Mouse (Mus musculus) MEL (cell line): Measurements from ENCODE around the gene Tubgcp4. TPM values are rescaled to one million over a fixed set of nuclear protein-coding genes. Genes with fewer than 3 reads are reported as not detected.

ENCODE experiments used
- DNase-seq: peaks from one replicate; pipeline ENCODE4 v3.0.0; 2011; ENCODE audit warnings: low read depth, low spot score
- H3K27ac ChIP-seq: 2 replicates; pipeline ENCODE4 v1.5.1; 2012; ENCODE audit warnings: low read depth, mild to moderate bottlenecking, control low read depth, low read length, moderate library complexity; ENCODE audit not compliant: control insufficient read depth
- H3K27me3 ChIP-seq, 2 experiments: fragments of 150-350 bp in 1 of 2; sonication (generic) in 1 of 2; 2 replicates each; pipeline ENCODE4 v1.6.1; 2012; ENCODE audit warnings: low read length in 2 of 2, mild to moderate bottlenecking in 2 of 2, improper control_type of control experiment in 1 of 2, moderate library complexity in 1 of 2; ENCODE audit not compliant: insufficient read depth in 2 of 2, control insufficient read depth in 1 of 2
- H3K36me3 ChIP-seq, 2 experiments: 2 replicates each; pipeline ENCODE4 v1.6.1; 2012 to 2014; ENCODE audit warnings: low read length in 2 of 2, improper control_type of control experiment in 1 of 2, inconsistent platforms in 1 of 2, mild to moderate bottlenecking in 1 of 2; ENCODE audit not compliant: insufficient read depth in 2 of 2, control insufficient read depth in 1 of 2
- H3K4me1 ChIP-seq, 2 experiments: fragments of 150-350 bp in 1 of 2; sonication (generic) in 1 of 2; 2 replicates each; pipeline ENCODE4 v1.6.1; 2012; ENCODE audit warnings: low read length in 2 of 2, improper control_type of control experiment in 1 of 2, mild to moderate bottlenecking in 1 of 2; ENCODE audit not compliant: insufficient read depth in 2 of 2, control insufficient read depth in 1 of 2
- H3K4me3 ChIP-seq, 2 experiments: fragments of 150-350 bp in 1 of 2; sonication (generic) in 1 of 2; 2 replicates each; pipeline ENCODE4 v1.5.1; 2012; ENCODE audit warnings: low read depth in 2 of 2, low read length in 2 of 2, mild to moderate bottlenecking in 2 of 2, moderate library complexity in 2 of 2, control low read depth in 1 of 2, improper control_type of control experiment in 1 of 2; ENCODE audit not compliant: control insufficient read depth in 1 of 2, insufficient read depth in 1 of 2
- H3K79me2 ChIP-seq: 2 replicates; pipeline ENCODE4 v1.6.1; 2012; ENCODE audit warnings: mild to moderate bottlenecking, low read length, moderate library complexity; ENCODE audit not compliant: control insufficient read depth, poor library complexity, insufficient read depth
- H3K9ac ChIP-seq: 2 replicates; pipeline ENCODE4 v1.6.1; 2012; ENCODE audit warnings: low read depth, mild to moderate bottlenecking, control low read depth, low read length, moderate library complexity; ENCODE audit not compliant: control insufficient read depth, poor library complexity, severe bottlenecking
- H3K9me3 ChIP-seq: fragments of 150-350 bp; sonication (generic); replicated peaks from 2 replicates; pipeline ENCODE4 v1.6.1; 2012; ENCODE audit warnings: mild to moderate bottlenecking, low read length, improper control_type of control experiment, moderate library complexity; ENCODE audit not compliant: insufficient read depth
- CHD1 ChIP-seq: IDR thresholded peaks from 2 replicates; pipeline ENCODE4 v1.6.1; 2012; ENCODE audit warnings: low read depth, mild to moderate bottlenecking, inconsistent platforms, low read length, improper control_type of control experiment
- CHD2 ChIP-seq: IDR thresholded peaks from 2 replicates; pipeline ENCODE4 v1.6.1; 2011; ENCODE audit warnings: low read length, improper control_type of control experiment
- CTCF ChIP-seq, 3 experiments: IDR thresholded peaks in 2 of 3; conservative IDR thresholded peaks in 1 of 3; 2 replicates each; pipeline ENCODE4 v1.5.1; 2011 to 2012; ENCODE audit warnings: low read length in 3 of 3, low read depth in 2 of 3, mild to moderate bottlenecking in 2 of 3, improper control_type of control experiment in 1 of 3, inconsistent platforms in 1 of 3, mixed read lengths in 1 of 3, moderate library complexity in 1 of 3; ENCODE audit not compliant: control insufficient read depth in 1 of 3, insufficient read depth in 1 of 3, poor library complexity in 1 of 3, severe bottlenecking in 1 of 3
- ELF1 ChIP-seq: IDR thresholded peaks from 2 replicates; pipeline ENCODE4 v1.6.1; 2014; ENCODE audit warnings: low read depth, mild to moderate bottlenecking, inconsistent platforms, low read length, improper control_type of control experiment, moderate library complexity
- EP300 ChIP-seq, 2 experiments: IDR thresholded peaks; 2 replicates each; pipeline ENCODE4 v1.6.1; 2011; ENCODE audit warnings: improper control_type of control experiment in 2 of 2, low read length in 2 of 2, low read depth in 1 of 2, mild to moderate bottlenecking in 1 of 2
- GABPA ChIP-seq: IDR thresholded peaks from 2 replicates; pipeline ENCODE4 v1.6.1; 2012; ENCODE audit warnings: low read depth, mild to moderate bottlenecking, inconsistent platforms, low read length, improper control_type of control experiment, moderate library complexity
- JUND ChIP-seq: IDR thresholded peaks from 2 replicates; pipeline ENCODE4 v1.6.1; 2011; ENCODE audit warnings: low read depth, mild to moderate bottlenecking, improper control_type of control experiment, low read length
- MAFK ChIP-seq: IDR thresholded peaks from 2 replicates; pipeline ENCODE4 v1.6.1; 2011; ENCODE audit warnings: low read depth, mild to moderate bottlenecking, low read length, improper control_type of control experiment, borderline replicate concordance
- MAX ChIP-seq: IDR thresholded peaks from 2 replicates; pipeline ENCODE4 v1.6.1; 2011; ENCODE audit warnings: low read length, improper control_type of control experiment
- MAZ ChIP-seq: IDR thresholded peaks from 2 replicates; pipeline ENCODE4 v1.6.1; 2012; ENCODE audit warnings: low read depth, mild to moderate bottlenecking, inconsistent platforms, low read length, improper control_type of control experiment
- MXI1 ChIP-seq: IDR thresholded peaks from 2 replicates; pipeline ENCODE4 v1.6.1; 2011; ENCODE audit warnings: mild to moderate bottlenecking, low read depth, low read length, improper control_type of control experiment
- NELFE ChIP-seq: IDR thresholded peaks from 2 replicates; pipeline ENCODE4 v1.6.1; 2011; ENCODE audit warnings: low read depth, low read length, improper control_type of control experiment
- NRF1 ChIP-seq: IDR thresholded peaks from 2 replicates; pipeline ENCODE4 v1.6.1; 2014; ENCODE audit warnings: low read depth, mild to moderate bottlenecking, inconsistent platforms, low read length, improper control_type of control experiment, moderate library complexity; ENCODE audit not compliant: poor library complexity, insufficient read depth, severe bottlenecking
- POLR2AphosphoS2 ChIP-seq: IDR thresholded peaks from 2 replicates; pipeline ENCODE4 v1.6.1; 2011; ENCODE audit warnings: low read length, improper control_type of control experiment
- RAD21 ChIP-seq: IDR thresholded peaks from 2 replicates; pipeline ENCODE4 v1.6.1; 2011; ENCODE audit warnings: mild to moderate bottlenecking, low read depth, low read length, improper control_type of control experiment
- SIN3A ChIP-seq: IDR thresholded peaks from 2 replicates; pipeline ENCODE4 v1.6.1; 2012; ENCODE audit warnings: low read length, improper control_type of control experiment, inconsistent platforms
- SMC3 ChIP-seq: IDR thresholded peaks from 2 replicates; pipeline ENCODE4 v1.6.1; 2011; ENCODE audit warnings: low read depth, low read length, improper control_type of control experiment
- TAL1 ChIP-seq: IDR thresholded peaks from 2 replicates; pipeline ENCODE4 v1.6.1; 2012; ENCODE audit warnings: mild to moderate bottlenecking, inconsistent platforms, low read length, moderate library complexity, mixed read lengths
- TBP ChIP-seq: IDR thresholded peaks from 2 replicates; pipeline ENCODE4 v1.8.0; 2011; ENCODE audit warnings: low read depth, low read length, improper control_type of control experiment
- TCF12 ChIP-seq: IDR thresholded peaks from 2 replicates; pipeline ENCODE4 v1.6.1; 2014; ENCODE audit warnings: low read depth, mild to moderate bottlenecking, inconsistent platforms, low read length, improper control_type of control experiment, moderate library complexity
- UBTF ChIP-seq: IDR thresholded peaks from 2 replicates; pipeline ENCODE4 v1.6.1; 2012; ENCODE audit warnings: low read depth, mild to moderate bottlenecking, inconsistent platforms, low read length, improper control_type of control experiment, moderate library complexity, borderline replicate concordance; ENCODE audit not compliant: insufficient read depth
- USF1 ChIP-seq: IDR thresholded peaks from 2 replicates; pipeline ENCODE4 v1.6.1; 2014; ENCODE audit warnings: low read depth, mild to moderate bottlenecking, inconsistent platforms, low read length, improper control_type of control experiment, moderate library complexity
- ZNF384 ChIP-seq: IDR thresholded peaks from 2 replicates; pipeline ENCODE4 v1.6.1; 2012; ENCODE audit warnings: low read depth, mild to moderate bottlenecking, inconsistent platforms, low read length, improper control_type of control experiment
- polyA plus RNA-seq, 2 experiments: library from polyadenylated mRNA; stranded (reverse) in 1 of 2; unstranded in 1 of 2; fragments of >175 nt in 1 of 2; fragments of >200 nt in 1 of 2; gene quantifications; 2 replicates each; pipeline versions ENCODE4 v1.2.1 to v1.2.4; 2012; ENCODE audit warnings: low replicate concordance in 2 of 2, low read depth in 1 of 2; ENCODE audit not compliant: insufficient read length in 2 of 2, insufficient read depth in 1 of 2, missing spikeins in 1 of 2
- total RNA-seq: library from RNA; depleted of rRNA; stranded (reverse); fragments of 300-350 nt; gene quantifications from 2 replicates; pipeline ENCODE4 v1.2.3, GENCODE M21; 2012

Gene Tubgcp4
- total and polyA plus RNA-seq, 3 experiments = 31.3 to 38.9 TPM; not detected in 1

GRCm38 (mm10) chr2:121170980-121171742 lies 707 bp downstream of the Tubgcp4 start, which contains the start of gene Zscan29 (continued):
- TF ChIP-seq POLR2AphosphoS2 = peak; percentile 79
- peak; percentile 92 for TF ChIP-seq NRF1
- no peak; the same call in 1 of the 2 replicates for TF ChIP-seq CHD1

- no peaks in the 10 kb centered on the region for H3K9me3 ChIP-seq
- H3K79me2 ChIP-seq = no peaks in the 10 kb centered on the region
- no peak overlapping the region; the same call in 1 of the 2 replicates for H3K27ac ChIP-seq
- peaks cover 3 to 22% of the 10 kb centered on the region in 2 experiments for H3K36me3 ChIP-seq
- no peak overlapping the region for H3K9ac ChIP-seq
- no peaks in the 10 kb centered on the region for H3K4me1 ChIP-seq
- peak; percentile 27 to 50 (median 40); a peak in 5 of 6 replicates for TF ChIP-seq CTCF (IDR thresholded peaks at IDR 0.05 in 2 of 3, conservative IDR thresholded peaks at IDR 0.05 in 1 of 3; ENCODE audit: control insufficient read depth in 1 of 3, insufficient read depth in 1 of 3, low read depth in 2 of 3, low read length in 3 of 3, poor library complexity in 1 of 3, severe bottlenecking in 1 of 3)
- TF ChIP-seq RAD21 = peak; percentile 27
- TF ChIP-seq SMC3 = peak; percentile 33; the same call in 1 of the 2 replicates
- TF ChIP-seq TCF12 = no peak
- DNase-seq = peak; percentile 35
- no peak overlapping the region for H3K4me3 ChIP-seq
- no peaks in the 10 kb centered on the region for H3K27me3 ChIP-seq
Measured at GRCm38 (mm10) chr2:121178828-121179479, 8.5 kb downstream of the Tubgcp4 start.

DNA sequence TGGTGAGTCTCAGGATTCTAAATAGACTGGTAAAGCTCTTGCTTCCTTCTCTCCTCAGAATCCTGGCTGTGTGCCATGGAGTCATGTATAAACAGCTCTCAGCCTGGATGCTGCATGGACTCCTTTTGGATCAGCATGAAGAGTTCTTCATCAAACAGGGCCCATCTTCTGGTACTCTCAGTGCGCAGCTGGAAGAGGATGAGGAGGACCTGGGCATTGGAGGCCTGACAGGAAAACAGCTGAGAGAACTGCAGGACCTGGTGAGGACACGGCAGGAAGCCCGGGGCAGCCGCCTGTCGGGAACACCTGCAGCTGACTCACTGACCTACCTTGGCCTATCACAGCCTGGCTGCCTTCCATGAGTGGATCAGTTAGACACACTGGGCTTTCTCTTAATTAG lies 13.0 kb downstream of the Tubgcp4 start:
- Histone ChIP-seq H3K9me3 (no peaks in the 10 kb centered on the region), H3K9ac (no peak overlapping the region), H3K36me3 (peaks cover 3 to 22% of the 10 kb centered on the region in 2 experiments), H3K27ac (no peak overlapping the region), H3K4me1 (no peaks in the 10 kb centered on the region), H3K79me2 (no peaks in the 10 kb centered on the region), H3K27me3 (no peaks in the 10 kb centered on the region), H3K4me3 (no peak overlapping the region)
- no peak for DNase-seq
- TF ChIP-seq USF1 = no peak
- no peak for TF ChIP-seq MAX
- TF ChIP-seq GABPA = no peak
- no peak for TF ChIP-seq NELFE
- TF ChIP-seq CTCF (IDR thresholded peaks at IDR 0.05 in 2 of 3, conservative IDR thresholded peaks at IDR 0.05 in 1 of 3; ENCODE audit: control insufficient read depth in 1 of 3, insufficient read depth in 1 of 3, low read depth in 2 of 3, low read length in 3 of 3, poor library complexity in 1 of 3, severe bottlenecking in 1 of 3) = no peak
- no peak for TF ChIP-seq MXI1
- no peak for TF ChIP-seq TAL1
- no peak for TF ChIP-seq JUND
- TF ChIP-seq MAFK = no peak
- TF ChIP-seq SIN3A = no peak
- no peak for TF ChIP-seq EP300 (IDR thresholded peaks at IDR 0.05; ENCODE audit: low read depth in 1 of 2, low read length in 2 of 2)
- TF ChIP-seq NRF1 = no peak
- TF ChIP-seq UBTF = no peak
- TF ChIP-seq TBP = no peak
- TF ChIP-seq MAZ = no peak
- TF ChIP-seq ZNF384 = no peak
- no peak for TF ChIP-seq CHD2
- no peak for TF ChIP-seq ELF1
